Comparison of ENCODE assay signal across 30 mouse cellular contexts in genomic region chr7:34321119-34321518, GRCm38 (mm10). TPM values are rescaled to one million over a fixed set of nuclear protein-coding genes. Genes with fewer than 3 reads are reported as not detected.
DNase-seq lines count a peak whose midpoint lies in the region; ATAC-seq and TF ChIP-seq lines count a peak whose summit lies in the region.
"Had no signal": no experiment of that assay in that cellular context is flagged by ENCODE, and none has a peak within 500 bp of the region (broad histone marks: within the 10 kb centered on the region; RNA-seq: fewer than 3 reads in every experiment).

No protein-coding gene starts in this region.

- no peak overlapping the region for H3K4me3 ChIP-seq in layer of hippocampus, adult 2 months
- no peak overlapping the region for H3K4me3 ChIP-seq in stomach, embryonic 16.5 days (replicated peaks; ENCODE audit: low read length)
- H3K4me3 ChIP-seq in stomach, postnatal 0 days (ENCODE audit: low read depth, low read length) = no peak overlapping the region
- no peak overlapping the region for H3K4me3 ChIP-seq in embryonic fibroblast, embryonic 13.5 days (ENCODE audit: insufficient read depth, low read length)
- H3K4me3 ChIP-seq: embryonic facial prominence, embryonic 10.5 days; embryonic facial prominence, embryonic 13.5 days; forebrain, embryonic 10.5 days; forebrain, embryonic 13.5 days; heart, adult 2 months; heart, embryonic 10.5 days; heart, embryonic 13.5 days had no signal

- no peaks in the 10 kb centered on the region for H3K36me3 ChIP-seq in stomach, embryonic 16.5 days (ENCODE audit: control insufficient read depth, insufficient read depth, low read length)
- no peaks in the 10 kb centered on the region for H3K36me3 ChIP-seq in stomach, postnatal 0 days (ENCODE audit: control insufficient read depth, insufficient read depth, low read length)
- H3K36me3 ChIP-seq: embryonic facial prominence, embryonic 10.5 days; embryonic facial prominence, embryonic 13.5 days; forebrain, embryonic 10.5 days; heart, embryonic 10.5 days; heart, embryonic 13.5 days had no signal

- no peak for TF ChIP-seq CTCF in layer of hippocampus, adult 2 months (conservative IDR thresholded peaks at IDR 0.05)
- TF ChIP-seq CTCF in stomach, postnatal 0 days (IDR thresholded peaks at IDR 0.05; ENCODE audit: low read depth) = no peak
- TF ChIP-seq CTCF in embryonic fibroblast, embryonic 13.5 days (IDR thresholded peaks at IDR 0.05; ENCODE audit: borderline replicate concordance, insufficient read depth, low read length) = no peak

- DNase-seq in adrenal gland, postnatal 10 days = peak; percentile 39
- no peak for DNase-seq in adrenal gland, adult 8-10 months
- DNase-seq in layer of hippocampus, adult 2 months (ENCODE audit: low spot score in 2 of 2) = no peak
- DNase-seq in layer of hippocampus, adult 9-10 months (ENCODE audit: low spot score) = no peak
- no peak for DNase-seq in stomach, postnatal 0 days (ENCODE audit: low spot score)
- DNase-seq: adrenal gland, adult 2 months; cerebellum, adult 11-12 months; cerebellum, adult 8-10 months; cerebellum, postnatal 10 days; cerebellum, postnatal 36 days; embryo, embryonic 11 days; gastrocnemius, postnatal 10 days; gastrocnemius, postnatal 36 days; heart, adult 2 months; heart, postnatal 14 days; heart, postnatal 4 days had no signal

- no peak for ATAC-seq in stomach, embryonic 16.5 days (ENCODE audit: insufficient read depth, low FRiP score)
- ATAC-seq in stomach, postnatal 0 days (ENCODE audit: low FRiP score, low TSS enrichment) = no peak
- ATAC-seq in granulocyte monocyte progenitor cell, adult 5-6 weeks (replicated peaks; ENCODE audit: poor library complexity, severe bottlenecking) = no peak
- ATAC-seq: activated CD4-positive, CD25-positive, alpha-beta regulatory T cell, adult 4 months; forebrain, embryonic 13.5 days; forebrain, embryonic 16.5 days; hindbrain, postnatal 0 days; inflammation-experienced regulatory T-cells, adult 6 months had no signal

- 64% methylated on average over 5 of the region's 5 CpGs for WGBS in stomach, embryonic 16.5 days
- 57% methylated on average over 5 of the region's 5 CpGs for WGBS in stomach, postnatal 0 days

- no peak for TF ChIP-seq POLR2A in embryonic fibroblast, embryonic 13.5 days (IDR thresholded peaks at IDR 0.05; ENCODE audit: low read depth, low read length)

- H3K27me3 ChIP-seq in stomach, embryonic 16.5 days (ENCODE audit: control insufficient read depth, insufficient read depth, low read length) = no peaks in the 10 kb centered on the region
- H3K27me3 ChIP-seq in stomach, postnatal 0 days (ENCODE audit: control insufficient read depth, insufficient read depth, low read length) = no peaks in the 10 kb centered on the region
- H3K27me3 ChIP-seq: embryonic facial prominence, embryonic 13.5 days; forebrain, embryonic 13.5 days; heart, embryonic 13.5 days had no signal

- H3K4me2 ChIP-seq in stomach, embryonic 16.5 days (ENCODE audit: low read depth, low read length) = no peak overlapping the region
- H3K4me2 ChIP-seq in stomach, postnatal 0 days (replicated peaks; ENCODE audit: low read depth) = no peak overlapping the region
- H3K4me2 ChIP-seq: embryonic facial prominence, embryonic 13.5 days; forebrain, embryonic 13.5 days; heart, embryonic 13.5 days; hindbrain, embryonic 14.5 days had no signal

- TF ChIP-seq EP300 in stomach, postnatal 0 days (optimal IDR thresholded peaks at IDR 0.05) = no peak

- no peak overlapping the region for H3K9ac ChIP-seq in stomach, embryonic 16.5 days (ENCODE audit: low read length)
- no peak overlapping the region for H3K9ac ChIP-seq in stomach, postnatal 0 days (ENCODE audit: low read length)
- H3K9ac ChIP-seq: embryonic facial prominence, embryonic 13.5 days; forebrain, embryonic 13.5 days; heart, embryonic 13.5 days; hindbrain, embryonic 14.5 days had no signal

- peaks cover 5% of the 10 kb centered on the region for H3K4me1 ChIP-seq in stomach, embryonic 16.5 days (ENCODE audit: control insufficient read depth, insufficient read depth, low read length)
- H3K4me1 ChIP-seq in stomach, postnatal 0 days (replicated peaks; ENCODE audit: control insufficient read depth, insufficient read depth) = no peaks in the 10 kb centered on the region; the same call in 1 of the 2 replicates
- peaks cover 16% of the 10 kb centered on the region for H3K4me1 ChIP-seq in embryonic fibroblast, embryonic 13.5 days (ENCODE audit: control insufficient read depth, insufficient read depth, low read length)

- peak overlapping the region; percentile 64; the same call in 1 of the 2 replicates for H3K27ac ChIP-seq in layer of hippocampus, adult 2 months
- 0 out of 2 replicates have a peak overlapping the region, but pooled peaks have one; percentile 23 for H3K27ac ChIP-seq in stomach, embryonic 16.5 days (ENCODE audit: low read length)
- no peak overlapping the region; the same call in 1 of the 2 replicates for H3K27ac ChIP-seq in stomach, postnatal 0 days (replicated peaks)
- H3K27ac ChIP-seq in embryonic fibroblast, embryonic 13.5 days (ENCODE audit: insufficient read depth, low read length) = peak overlapping the region; percentile 80
- H3K27ac ChIP-seq: embryonic facial prominence, embryonic 10.5 days; embryonic facial prominence, embryonic 13.5 days; forebrain, embryonic 10.5 days; forebrain, embryonic 13.5 days; heart, adult 2 months; heart, embryonic 10.5 days; hindbrain, embryonic 14.5 days; hindbrain, postnatal 0 days had no signal

- H3K9me3 ChIP-seq in stomach, embryonic 16.5 days (replicated peaks; ENCODE audit: control insufficient read depth, low read length) = 0 out of 2 replicates have a peak, but pooled peaks cover 4% of the 10 kb centered on the region
- H3K9me3 ChIP-seq in stomach, postnatal 0 days (ENCODE audit: control insufficient read depth, low read length) = no peaks in the 10 kb centered on the region
- H3K9me3 ChIP-seq: embryonic facial prominence, embryonic 10.5 days; embryonic facial prominence, embryonic 13.5 days; forebrain, embryonic 13.5 days had no signal

RNA-seq across cellular contexts. Expression of gene 4931406P16Rik, which starts 7.8 kb away (rescaled TPM):
- total RNA-seq in adrenal gland, postnatal 10 days (2021) = 100 to 1,000 TPM in 1 of 2 experiments, 10 to 100 TPM in 1; 89.4 to 114 TPM
- total RNA-seq in adrenal gland, adult 8-10 months (2022) = 10 to 100 TPM; 48.5 to 74.7 (median 62.8) TPM
- 10 to 100 TPM; 36.6 to 41.1 TPM for total RNA-seq in layer of hippocampus, adult 2 months (2021)
- 30.4 and 32.8 TPM in 2 replicates for polyA plus RNA-seq in stomach, embryonic 16.5 days (2015; fragmentation: Nextera tagmentation; extraction: Ambion mirVana)
- 15.2 and 16.1 TPM in 2 replicates for polyA plus RNA-seq in stomach, postnatal 0 days (2015; fragmentation: Nextera tagmentation; extraction: Ambion mirVana)
- polyA plus RNA-seq in embryonic fibroblast, embryonic 13.5 days (2011; ENCODE audit: insufficient read length, low read depth, missing spikeins) = 49.8 and 62.1 TPM in 2 replicates
- 7.2 and 10.5 TPM in 2 replicates for total RNA-seq in granulocyte monocyte progenitor cell, adult 5-6 weeks (2014; fragmentation: Nextera tagmentation)
- total RNA-seq in granulocyte monocyte progenitor cell, adult 5-6 weeks (2017) = 9.2 and 12.5 TPM in 2 replicates
